Mouse (Mus musculus): ENCODE measurements around the gene Zfp61.
A peak's percentile ranks its signal among the peaks of the same experiment; 100 is the strongest.
"Not testable (repeated sequence)": the region's sequence is repeated elsewhere in the genome, so short reads cannot be mapped to it uniquely, and the experiment has no call there.

Gene Zfp61

DNA sequence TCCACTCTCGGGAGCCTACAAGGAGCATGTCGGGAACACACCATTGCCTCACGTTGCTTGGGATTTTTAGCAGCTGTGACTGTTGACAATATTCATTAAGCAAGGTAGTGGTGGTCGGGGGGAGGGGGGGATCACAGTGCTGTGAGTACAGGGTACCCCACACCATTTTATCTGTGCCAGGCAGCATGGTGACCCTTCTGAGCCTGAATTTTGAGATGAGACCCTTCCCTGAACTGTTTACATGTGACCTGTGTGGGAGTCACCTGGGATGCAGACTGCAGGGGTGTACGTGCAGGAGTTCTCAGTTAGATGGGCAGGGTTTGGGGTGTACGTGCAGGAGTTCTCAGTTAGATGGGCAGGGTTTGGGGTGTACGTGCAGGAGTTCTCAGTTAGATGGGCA, 4.6 kb downstream of the Zfp61 start:
- DNase-seq: no peak

DNA sequence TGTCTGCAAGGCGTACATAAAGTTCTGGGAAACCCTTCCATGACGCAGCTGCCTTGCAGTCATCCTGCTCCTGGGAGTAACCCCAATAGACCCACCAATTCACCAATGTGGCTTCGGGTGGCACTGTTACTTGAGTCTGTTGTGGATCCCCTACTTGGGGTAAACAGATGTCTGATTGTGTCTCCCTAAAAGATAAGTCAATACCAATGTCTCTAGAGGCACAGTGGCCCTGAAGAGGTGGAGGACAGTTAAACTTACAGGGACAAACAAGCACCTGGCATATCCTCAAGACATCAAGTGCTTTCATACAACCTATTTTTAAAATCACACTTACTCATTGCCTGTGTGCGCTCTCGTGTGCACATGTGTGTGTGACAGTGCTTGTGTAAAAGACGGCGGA, 5.7 kb downstream of the Zfp61 start:
- no peak for DNase-seq

DNA sequence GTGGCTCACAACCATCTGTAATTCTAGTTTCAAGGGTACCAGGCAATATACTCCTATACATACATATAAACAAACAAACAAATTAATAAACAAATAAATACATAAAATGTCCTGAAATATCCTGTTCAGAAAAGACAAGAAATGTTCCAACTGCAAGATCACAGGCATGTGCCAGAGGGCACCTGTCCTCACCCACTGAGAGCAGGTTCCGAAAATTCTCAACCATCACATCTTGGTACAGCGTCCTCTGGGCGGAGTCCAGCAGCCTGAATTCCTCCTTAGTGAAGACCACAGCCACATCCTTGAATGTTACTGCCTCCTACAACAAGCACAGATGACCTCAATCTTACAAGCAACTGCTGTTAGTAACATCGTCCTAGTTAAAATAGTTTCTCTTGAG, 6.3 kb downstream of the Zfp61 start:
- no peak for DNase-seq

- no peak for DNase-seq
These were observed 7.8 kb downstream of the Zfp61 start for GRCm38 (mm10) chr7:24293061-24293851.

DNA sequence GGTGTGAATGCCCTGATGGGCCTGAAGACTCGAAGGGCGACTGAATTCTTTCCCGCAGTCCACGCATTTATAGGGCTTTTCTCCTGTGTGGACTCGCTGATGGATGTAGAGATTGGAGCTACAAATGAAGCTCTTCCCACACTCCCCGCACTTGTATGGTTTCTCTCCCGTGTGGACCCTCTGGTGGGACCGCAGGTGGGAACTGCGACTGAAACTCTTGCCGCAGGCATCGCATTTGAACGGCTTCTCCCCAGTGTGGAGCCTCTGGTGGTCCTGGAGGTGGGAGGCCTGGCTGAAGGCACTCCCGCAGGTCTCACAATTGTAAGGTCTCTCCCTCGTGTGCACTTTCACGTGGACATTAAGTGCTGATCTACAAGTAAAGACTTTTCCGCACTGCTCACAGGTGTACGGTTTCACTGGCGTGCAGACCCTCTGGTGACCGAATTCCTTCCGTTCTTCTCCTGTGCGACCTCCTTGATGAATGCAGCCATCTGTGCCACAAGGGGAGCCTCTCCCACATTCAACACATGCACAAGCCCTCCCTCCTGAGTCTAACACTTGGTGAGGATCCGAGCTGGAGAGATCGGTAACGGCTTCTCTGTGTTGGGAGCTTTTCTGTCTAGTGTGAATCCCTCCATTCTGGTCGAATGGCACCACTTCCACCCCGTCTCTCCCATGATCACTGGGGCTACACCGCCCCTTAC, 9.5 kb downstream of the Zfp61 start:
- no peak for DNase-seq

- no peak for DNase-seq
These were observed 10.8 kb downstream of the Zfp61 start for GRCm38 (mm10) chr7:24290106-24290693.

- no peak for DNase-seq
These were observed 12.5 kb downstream of the Zfp61 start for GRCm38 (mm10) chr7:24288512-24288911.

GRCm38 (mm10) chr7:24287670-24288069, 13.4 kb downstream of the Zfp61 start:
- DNase-seq: peak in 1 of 2 experiments; percentile 30

GRCm38 (mm10) chr7:24286916-24287315, 14.1 kb downstream of the Zfp61 start:
- DNase-seq: no peak

GRCm38 (mm10) chr7:24286090-24286489, 14.9 kb downstream of the Zfp61 start:
- no peak for DNase-seq

- DNase-seq: no peak
These were observed 20.2 kb downstream of the Zfp61 start for GRCm38 (mm10) chr7:24280858-24281145.

GRCm38 (mm10) chr7:24280031-24280857, 20.8 kb downstream of the Zfp61 start:
- no peak for DNase-seq

DNA sequence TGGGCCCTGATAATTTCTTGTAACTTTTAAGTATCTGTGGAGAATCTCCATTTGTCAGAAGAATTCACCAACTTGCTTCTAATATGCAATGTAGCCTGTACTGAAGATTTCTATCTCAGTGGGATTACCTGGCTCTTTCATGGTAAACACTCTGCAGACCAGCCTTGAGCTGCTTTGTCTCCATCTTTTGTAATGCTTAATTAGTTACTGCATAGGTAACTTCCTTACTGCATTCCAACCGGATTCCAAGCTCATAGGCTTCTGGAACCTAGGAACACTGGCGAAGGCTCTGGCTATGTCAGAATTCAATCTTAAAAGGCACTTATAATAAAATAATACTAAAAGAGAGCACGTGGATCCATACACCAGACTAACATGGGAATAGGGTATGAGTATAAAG, 22.3 kb downstream of the Zfp61 start:
- DNase-seq: not testable (repeated sequence)

GRCm38 (mm10) chr7:24274456-24274855, 26.6 kb downstream of the Zfp61 start:
- DNase-seq: no peak

GRCm38 (mm10) chr7:24271191-24271590, 29.8 kb downstream of the Zfp61 start:
- no peak for DNase-seq

DNA sequence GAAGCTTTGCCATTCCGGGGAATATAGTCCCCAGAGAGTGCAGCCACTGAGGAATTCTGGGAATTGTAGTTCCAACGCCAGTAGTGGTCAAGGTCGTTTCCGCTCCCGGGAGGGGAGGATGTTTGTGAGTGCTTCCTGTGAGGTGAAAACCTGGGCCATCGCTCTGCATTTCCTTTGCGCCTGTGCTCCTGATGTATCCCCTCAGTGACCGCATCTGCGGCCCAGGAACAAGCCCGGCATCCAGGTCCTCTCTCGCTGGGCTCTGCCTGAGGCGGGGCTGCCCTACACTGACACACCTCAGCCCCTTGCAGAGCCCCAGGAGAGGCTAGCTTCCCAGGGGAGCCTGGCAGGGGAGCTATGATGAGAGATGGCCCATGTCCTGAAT, 30.8 kb downstream of the Zfp61 start, which contains the start of gene Zfp93:
Zfp93 (plus strand) TSS at position 133 of the 385 bp plus-strand sequence.
- DNase-seq: peak; percentile 89 to 90

- DNase-seq: peak in 1 of 2 experiments; percentile 18
These were observed 31.3 kb downstream of the Zfp61 start for GRCm38 (mm10) chr7:24269667-24270287.

- peak in 1 of 2 experiments; percentile 15 for DNase-seq
These were observed 31.8 kb downstream of the Zfp61 start for GRCm38 (mm10) chr7:24269256-24269655.

- no peak for DNase-seq
These were observed 32.6 kb downstream of the Zfp61 start for GRCm38 (mm10) chr7:24268176-24269155.

- DNase-seq: no peak
These were observed 41.1 kb downstream of the Zfp61 start for GRCm38 (mm10) chr7:24260000-24260312.

DNA sequence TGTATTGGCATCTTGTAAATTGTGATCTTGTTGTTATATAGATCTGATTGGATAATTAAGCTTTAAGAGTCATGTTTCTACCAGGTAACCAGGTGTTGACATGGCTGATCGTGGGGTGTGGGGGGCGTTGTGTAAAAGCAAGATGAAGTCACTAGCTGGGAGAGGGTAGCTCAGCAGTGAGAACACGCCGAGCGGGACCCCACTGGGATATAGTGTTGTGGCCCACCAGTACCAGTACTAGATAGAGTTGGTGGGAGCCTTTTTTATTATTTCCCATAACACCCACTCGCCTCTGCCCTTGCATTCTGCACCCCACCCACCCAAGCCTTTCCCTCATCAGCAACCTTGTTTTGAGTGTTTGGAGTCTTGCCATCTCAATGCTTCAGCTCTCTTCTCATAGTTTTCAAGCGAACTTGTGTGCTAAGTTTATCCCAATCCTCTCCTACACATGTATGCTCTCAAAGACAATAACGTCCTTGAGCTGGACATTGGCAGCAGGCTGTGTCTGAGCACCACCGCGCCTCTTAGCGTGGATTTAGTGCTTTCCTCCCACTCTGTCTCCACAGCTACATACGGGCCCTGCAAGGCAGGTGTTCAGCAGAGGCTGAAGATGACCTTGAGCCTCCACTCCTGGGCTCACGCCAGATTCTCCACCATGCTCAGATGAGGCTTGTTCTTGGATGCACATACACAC, 41.6 kb downstream of the Zfp61 start:
- DNase-seq: no peak
